Mouse (Mus musculus): ENCODE measurements around the gene Nkapd1. TPM values are rescaled to one million over a fixed set of nuclear protein-coding genes. Genes with fewer than 3 reads are reported as not detected.
"Not testable (repeated sequence)": the region's sequence is repeated elsewhere in the genome, so short reads cannot be mapped to it uniquely, and the experiment has no call there.

Gene Nkapd1
- total RNA-seq (2021) = 10 to 100 TPM in 1 of 2 experiments, 1 to 10 TPM in 1; 7.7 to 10.4 TPM
- long read RNA-seq, experiment 1, partial matches to known transcripts = 0 of 1 reads
- long read RNA-seq, experiment 1, other reads (novel, unspliced or antisense) = 1 of 1 reads
- long read RNA-seq, experiment 2, partial matches to known transcripts = 0 of 7 reads
- long read RNA-seq, experiment 2, other reads (novel, unspliced or antisense) = 3 of 7 reads

DNA sequence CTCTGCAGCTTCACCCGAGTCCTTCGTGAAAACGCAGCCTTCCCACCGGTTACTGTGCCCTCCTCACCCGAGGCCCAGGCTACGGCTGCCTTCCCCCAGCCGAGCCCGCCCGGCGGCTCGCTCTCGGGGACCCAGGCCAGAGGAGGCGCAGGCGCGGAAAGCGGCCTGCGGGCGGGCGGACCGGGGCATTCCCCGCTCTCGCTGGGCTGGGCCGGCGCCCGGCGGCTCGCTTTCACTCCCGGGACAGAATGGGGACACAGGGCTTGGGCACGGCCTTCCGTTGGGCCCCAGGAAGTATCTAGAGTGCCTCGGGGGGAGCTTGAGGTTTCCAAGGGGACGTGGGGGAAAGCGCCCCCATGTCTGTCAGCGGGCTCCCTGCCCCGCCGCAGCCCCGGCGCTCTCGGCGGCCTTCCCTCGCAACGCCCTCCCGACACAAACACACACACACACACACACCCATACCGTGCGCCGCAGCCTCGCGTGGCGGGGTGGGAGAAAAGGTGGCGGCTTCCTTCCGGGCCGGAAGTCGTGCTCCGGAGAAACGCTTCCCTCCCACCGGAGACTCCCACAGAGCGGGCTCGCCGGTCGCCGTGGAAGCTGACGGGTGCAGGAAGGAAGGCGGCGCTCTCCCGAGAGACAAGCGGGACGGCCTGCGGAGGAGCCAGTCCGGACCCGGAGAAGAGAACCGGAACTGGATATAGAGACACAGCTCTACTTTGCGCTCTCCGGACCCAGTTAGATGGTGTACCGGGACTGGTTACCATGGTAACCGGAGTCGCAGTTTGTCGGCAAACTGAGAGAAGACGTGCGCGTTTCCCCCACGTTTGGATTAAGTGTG is at the start of gene Nkapd1, which contains the start of gene Pih1d2:
Gene Nkapd1 (minus strand): TSS at position 699 of the 838 bp plus-strand sequence.
Gene Pih1d2 (plus strand): TSS at position 556 of the 838 bp plus-strand sequence.
- DNase-seq = peak; percentile 83

DNA sequence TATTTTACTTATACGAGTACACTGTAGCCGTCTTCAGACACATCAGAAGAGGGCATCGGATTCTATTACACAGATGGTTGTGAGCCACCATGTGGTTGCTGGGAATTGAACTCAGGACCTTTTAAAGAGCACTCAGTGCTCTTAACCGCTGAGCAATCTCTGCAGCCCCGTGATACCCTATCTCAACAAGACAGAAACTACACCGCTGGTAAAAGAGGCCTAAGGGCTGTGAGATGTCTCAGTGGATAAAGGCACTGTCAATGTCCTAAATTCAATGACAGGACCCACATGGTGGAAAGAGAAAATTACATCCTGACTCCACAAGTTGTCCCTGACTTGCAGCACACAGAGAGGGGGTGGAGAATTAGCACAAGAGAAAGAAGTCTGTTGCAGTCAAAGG is 49.2 kb upstream of the Nkapd1 start:
- no peak for DNase-seq

DNA sequence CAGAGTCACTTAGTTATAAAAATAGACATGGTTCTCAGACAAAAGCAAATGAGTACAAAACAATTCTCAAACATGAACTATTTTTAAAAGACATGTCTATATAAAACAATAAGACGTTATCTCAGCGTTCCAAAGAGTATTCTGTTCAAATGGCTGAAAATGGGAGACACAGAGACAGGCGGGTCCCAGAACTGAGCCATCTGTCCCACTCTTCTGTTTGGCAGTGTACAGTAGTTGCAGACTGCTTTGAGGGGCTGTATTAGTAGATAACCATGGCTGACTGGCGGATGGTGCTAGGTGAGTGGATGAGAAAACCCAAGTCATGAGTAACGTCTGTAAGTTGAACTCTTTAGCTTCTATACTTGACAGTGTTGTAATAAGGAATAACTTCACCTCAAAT is 47.6 kb upstream of the Nkapd1 start:
- no peak for DNase-seq

DNA sequence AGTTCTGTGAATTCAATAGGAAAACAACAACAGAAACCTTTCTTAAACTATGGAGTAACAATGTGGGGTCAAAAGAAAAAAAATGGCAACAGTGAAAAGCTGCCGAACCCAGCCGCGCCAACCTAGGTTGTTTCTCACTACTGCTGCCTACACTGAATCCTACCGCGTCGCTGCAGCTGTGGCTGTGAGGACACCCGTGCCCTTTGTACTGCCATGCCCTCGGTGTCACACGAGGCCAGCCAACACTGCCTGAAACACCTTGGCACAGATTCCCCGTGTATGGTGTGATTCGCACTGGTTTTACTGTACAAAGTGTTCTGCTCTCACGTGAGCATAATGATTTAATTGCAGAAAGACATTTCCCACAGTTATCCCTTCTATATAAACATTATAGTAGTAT is 43.2 kb upstream of the Nkapd1 start:
- DNase-seq = peak; percentile 25

DNA sequence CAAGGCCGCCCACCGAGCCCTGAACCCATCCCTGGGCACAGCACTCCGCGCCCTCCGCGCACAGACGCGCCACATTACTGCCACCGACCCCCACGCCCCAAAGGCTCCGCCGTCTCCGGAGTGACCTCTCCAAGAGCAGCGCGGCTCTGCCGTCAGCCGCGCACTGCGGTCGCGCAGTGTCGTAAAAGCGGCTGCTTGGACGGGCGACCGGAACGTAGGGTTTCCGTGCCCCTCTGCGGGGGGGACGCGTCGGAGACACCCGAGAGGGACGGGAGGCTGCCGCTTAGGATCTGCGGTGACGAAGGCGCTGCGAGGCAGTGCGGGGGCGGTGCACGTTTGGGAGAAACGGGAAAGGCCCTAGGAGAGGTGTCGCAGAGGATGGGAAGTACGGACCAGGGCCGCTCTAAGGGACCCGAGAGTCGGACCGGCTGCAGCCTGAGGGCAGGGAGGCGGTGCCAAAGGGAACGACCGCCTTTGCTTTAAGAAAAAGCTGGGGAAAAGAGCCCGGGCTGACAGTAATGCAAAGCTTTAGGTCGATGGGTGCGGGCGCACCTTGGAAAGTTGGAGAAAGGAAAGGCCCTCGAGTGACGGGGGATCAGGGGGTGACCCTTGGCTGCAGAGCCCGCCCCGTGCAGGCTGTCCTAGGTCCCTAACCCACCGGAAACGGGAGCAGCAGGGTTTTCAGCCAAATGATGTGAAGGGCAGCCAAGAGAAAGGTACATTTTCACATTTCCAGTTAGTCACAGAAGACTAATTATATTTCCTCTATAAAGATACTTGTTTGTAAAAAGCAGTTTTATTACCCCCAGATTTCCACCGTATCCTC is 42.3 kb upstream of the Nkapd1 start, which contains the start of gene Dlat:
Gene Dlat (minus strand): TSS at position 389 of the 826 bp plus-strand sequence.
- DNase-seq = peak; percentile 90

DNA sequence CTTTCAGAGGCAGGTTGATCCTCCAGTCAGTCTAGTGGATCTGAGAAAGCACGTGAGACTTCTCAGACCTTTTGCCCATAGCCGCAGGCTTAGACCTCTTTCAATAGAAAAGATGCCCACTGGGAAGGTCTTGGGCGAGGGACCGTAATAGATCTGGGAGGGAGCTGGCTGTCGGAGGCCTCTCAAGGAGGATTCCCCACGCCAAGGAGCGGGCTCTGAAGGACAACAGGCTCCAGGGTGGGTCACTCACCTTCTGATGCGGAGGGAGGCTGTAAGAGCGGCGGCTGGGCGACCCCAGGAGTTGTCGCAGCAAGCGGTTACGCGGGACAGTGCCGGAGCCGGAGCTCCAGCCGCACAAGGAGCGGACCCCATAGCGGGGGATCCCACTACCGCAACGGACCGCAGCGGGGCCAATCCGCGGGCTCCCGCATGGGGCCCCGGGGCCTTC is 41.7 kb upstream of the Nkapd1 start:
- no peak for DNase-seq

DNA sequence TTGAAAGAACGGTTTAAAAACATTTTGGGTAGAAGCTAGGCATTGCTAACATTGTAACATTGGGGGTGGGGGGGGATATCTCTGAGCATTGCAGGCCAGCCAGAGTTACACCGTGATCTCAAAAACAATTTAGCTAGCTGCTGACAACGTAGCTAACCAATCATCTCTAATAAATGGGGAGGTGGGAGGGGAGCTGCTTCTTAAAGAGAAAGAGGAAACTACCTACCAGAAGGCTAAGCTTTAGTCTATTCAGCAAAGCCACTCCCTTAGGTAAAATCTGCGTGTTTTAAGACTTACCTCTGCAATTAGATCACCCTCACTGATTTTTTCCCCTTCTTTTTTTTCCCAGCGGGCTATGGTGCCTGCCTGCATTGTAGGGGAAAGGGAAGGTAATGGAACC is 41.1 kb upstream of the Nkapd1 start:
- DNase-seq = no peak

GRCm38 (mm10) chr9:50650503-50650902 is 33.2 kb upstream of the Nkapd1 start:
- DNase-seq = no peak

GRCm38 (mm10) chr9:50646826-50647370 is 29.6 kb upstream of the Nkapd1 start:
- DNase-seq = peak; percentile 16

- DNase-seq = no peak
Observed at GRCm38 (mm10) chr9:50634270-50634669, 17.0 kb upstream of the Nkapd1 start.

DNA sequence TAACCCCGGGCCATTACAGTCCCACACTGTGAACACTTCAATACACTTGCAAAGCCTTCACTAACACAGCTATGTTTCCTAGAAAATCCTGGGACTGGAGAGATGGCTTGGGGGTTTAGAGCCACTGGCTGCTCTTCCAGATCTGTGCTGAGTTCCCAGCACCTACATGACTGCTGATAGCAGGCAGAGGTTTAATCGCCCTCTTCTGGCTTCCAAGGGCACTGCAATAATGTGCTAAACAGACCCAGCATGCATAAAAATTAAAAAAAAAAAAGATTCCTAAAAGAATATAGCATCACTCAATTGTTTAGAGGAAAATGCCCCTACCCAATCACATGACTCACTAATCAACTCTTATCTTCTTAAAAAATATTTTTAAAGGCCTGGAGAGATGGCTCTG is 15.8 kb upstream of the Nkapd1 start:
- no peak for DNase-seq

- no peak for DNase-seq
Observed at GRCm38 (mm10) chr9:50632016-50632688, 14.9 kb upstream of the Nkapd1 start.

DNA sequence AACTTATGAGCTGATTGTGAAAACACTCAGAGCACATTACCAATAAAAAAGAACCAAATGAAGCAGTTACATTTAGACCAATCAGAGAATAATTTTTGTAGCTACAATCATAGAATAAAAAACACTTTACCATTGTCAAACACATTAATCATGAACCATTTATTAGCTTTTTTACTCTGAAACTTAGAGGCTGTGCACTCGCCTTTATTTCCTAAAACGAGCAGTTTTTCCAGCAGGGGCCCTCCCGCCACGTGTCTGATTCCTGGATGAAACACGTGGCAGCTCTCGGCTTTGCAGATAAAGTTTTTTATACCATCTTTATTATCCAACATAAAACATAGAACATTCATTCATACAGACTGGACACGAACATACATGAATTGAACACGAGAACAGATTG is 13.6 kb upstream of the Nkapd1 start:
- DNase-seq = not testable (repeated sequence)

GRCm38 (mm10) chr9:50617794-50618330 is 598 bp upstream of the Nkapd1 start:
- DNase-seq = no peak

DNA sequence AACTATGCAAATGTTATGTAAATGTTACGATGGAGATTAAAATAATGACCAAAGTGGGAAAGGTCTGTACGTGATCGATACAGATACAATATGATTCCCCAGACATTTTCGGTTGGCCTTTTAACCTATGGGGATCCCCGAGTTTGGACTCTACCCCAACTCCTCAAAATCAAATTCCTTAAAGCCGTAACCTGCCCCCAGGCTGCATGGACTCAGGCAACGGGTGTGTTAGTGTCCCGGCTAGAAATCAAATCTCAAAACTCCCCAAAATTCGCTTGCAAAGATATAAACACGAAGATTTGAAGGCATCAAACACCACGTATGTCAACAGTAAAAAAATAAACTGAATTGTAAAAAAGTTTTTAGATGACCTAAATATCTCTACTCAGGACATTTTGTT is 1.1 kb downstream of the Nkapd1 start:
- no peak for DNase-seq

- no peak for DNase-seq
Observed at GRCm38 (mm10) chr9:50612115-50612514, 5.1 kb downstream of the Nkapd1 start.

GRCm38 (mm10) chr9:50604338-50604737 is 12.9 kb downstream of the Nkapd1 start:
- no peak for DNase-seq

DNA sequence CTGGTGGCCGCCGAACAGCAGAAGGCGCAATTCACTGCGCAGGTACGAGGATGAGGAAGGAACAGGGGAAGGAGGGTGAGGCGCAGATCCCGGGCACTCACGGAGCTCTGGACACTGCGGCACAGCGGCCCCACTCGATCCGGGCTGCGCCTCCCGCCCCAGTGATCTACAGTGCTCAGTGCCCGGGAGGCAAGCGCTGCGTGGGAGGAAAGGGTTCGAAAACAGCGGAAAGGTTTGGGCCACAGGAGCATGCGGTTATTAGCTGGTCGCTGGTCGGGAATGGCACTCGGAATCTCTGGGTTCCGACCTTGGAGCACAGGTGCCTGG is 13.3 kb downstream of the Nkapd1 start:
- no peak for DNase-seq

DNA sequence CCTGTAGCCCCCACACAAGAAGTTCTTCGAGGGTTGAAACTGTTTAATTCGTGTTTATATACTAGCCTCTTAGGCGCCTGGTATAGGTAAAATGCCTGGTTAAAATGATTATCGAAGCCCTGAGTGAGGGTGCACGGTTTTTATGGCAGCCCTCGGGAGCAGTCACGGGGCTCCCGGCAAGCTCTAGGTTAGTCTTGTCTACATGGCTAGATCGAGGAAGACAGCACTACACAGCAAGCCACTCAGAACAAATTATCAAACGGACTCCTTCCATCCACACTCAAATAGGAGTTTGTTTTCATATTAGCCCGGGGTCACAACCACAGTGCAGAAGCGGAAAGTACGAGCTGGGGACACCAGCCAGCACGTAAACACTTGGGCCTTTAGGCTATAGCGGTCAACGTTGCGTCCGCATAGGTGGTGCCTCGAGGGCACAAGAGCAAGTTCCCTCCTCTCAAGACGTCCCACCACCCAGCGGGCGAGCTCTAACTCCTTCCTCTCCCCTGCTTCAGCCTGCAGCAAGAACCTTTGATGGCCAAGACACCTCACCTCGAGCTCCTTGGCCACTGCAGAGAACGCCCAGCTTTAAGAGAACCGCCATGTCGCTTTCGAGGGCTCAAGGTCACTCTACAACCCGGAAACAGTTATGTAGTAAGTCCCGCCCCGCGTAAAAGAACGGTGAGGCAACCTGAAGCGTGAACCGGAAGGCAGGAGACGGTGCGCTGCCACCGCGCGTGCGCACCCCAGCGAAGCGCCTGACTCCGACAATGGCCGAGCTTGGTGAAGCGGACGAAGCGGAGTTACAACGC is 13.9 kb downstream of the Nkapd1 start, which contains the start of the genes Sdhd and Timm8b:
Gene Sdhd (minus strand): TSS at position 624 of the 809 bp plus-strand sequence.
Gene Timm8b (plus strand): TSS at position 722 of the 809 bp plus-strand sequence.
- DNase-seq = peak; percentile 92

Measured in gastrocnemius, postnatal 25 days (tissue).